Mouse (Mus musculus) intestine, postnatal 0 days (tissue): Measurements from ENCODE around the gene Rexo5. TPM values are rescaled to one million over a fixed set of nuclear protein-coding genes. Genes with fewer than 3 reads are reported as not detected.
A peak's percentile ranks its signal among the peaks of the same experiment; 100 is the strongest.

Experiments used
- ATAC-seq: fragments of 200-750 bp; cut with Nextera tagmentation; 2 replicates; pipeline ENCODE4 v1.8.0; 2017; ENCODE audit warnings: mild to moderate bottlenecking, moderate TSS enrichment, moderate library complexity
- H3K27ac ChIP-seq: fragments of 300-500 bp; sonication (generic); 2 replicates; pipeline ENCODE4 v1.5.1; 2014; ENCODE audit warnings: mild to moderate bottlenecking, low read depth, low read length, moderate library complexity
- H3K27me3 ChIP-seq: fragments of 300-500 bp; sonication (generic); replicated peaks from 2 replicates; pipeline ENCODE4 v1.6.1; 2014; ENCODE audit warnings: low read length, mixed read lengths; ENCODE audit not compliant: control insufficient read depth, insufficient read depth
- H3K36me3 ChIP-seq: fragments of 300-500 bp; sonication (generic); 2 replicates; pipeline ENCODE4 v1.6.1; 2014; ENCODE audit warnings: mild to moderate bottlenecking, moderate library complexity; ENCODE audit not compliant: control insufficient read depth, insufficient read depth
- H3K4me1 ChIP-seq: fragments of 300-500 bp; sonication (generic); replicated peaks from 2 replicates; pipeline ENCODE4 v1.6.1; 2014; ENCODE audit warnings: antibody characterized with exemption, low read length, mixed read lengths; ENCODE audit not compliant: control insufficient read depth, insufficient read depth
- H3K4me2 ChIP-seq: fragments of 300-500 bp; sonication (generic); replicated peaks from 2 replicates; pipeline ENCODE4 v1.6.1; 2014; ENCODE audit warnings: low read depth, mild to moderate bottlenecking, moderate library complexity
- H3K4me3 ChIP-seq: fragments of 300-500 bp; sonication (generic); 2 replicates; pipeline ENCODE4 v1.5.1; 2014; ENCODE audit warnings: low read depth, low read length
- H3K9ac ChIP-seq: fragments of 300-500 bp; sonication (generic); 2 replicates; pipeline ENCODE4 v1.6.1; 2014; ENCODE audit warnings: mild to moderate bottlenecking, low read depth, low read length
- H3K9me3 ChIP-seq: fragments of 300-500 bp; sonication (generic); 2 replicates; pipeline ENCODE4 v1.6.1; 2016; ENCODE audit warnings: mixed run types; ENCODE audit not compliant: control insufficient read depth
- CTCF ChIP-seq: sonication (generic); IDR thresholded peaks from 2 replicates; pipeline ENCODE4 v1.5.1; 2016; ENCODE audit warnings: low read depth, mild to moderate bottlenecking, control low read depth, antibody characterized with exemption, moderate library complexity
- WGBS: fragments of 180-500 bp; shearing (Covaris S2); extraction: QIAGEN DNeasy Blood & Tissue Kit; methylation state at CpG from one replicate; pipeline ENCODE4 v1.1.7; 2014; 5-methylcytosine and 5-hydroxymethylcytosine counted together
- polyA plus RNA-seq: library from polyadenylated mRNA; unstranded; fragments of >200 nt; fragmentation: Nextera tagmentation; extraction: Ambion mirVana; gene quantifications from 2 replicates; pipeline ENCODE4 v1.2.1, GENCODE M21; 2015

Rexo5 gene
- polyA plus RNA-seq, 1 experiment from 2014 or later: 4.1 TPM

- WGBS: 3% methylated on average over 1 of the region's 1 CpGs
These were observed 55.3 kb downstream of the Rexo5 start for GRCm38 (mm10) chr7:119849096-119849495.

GRCm38 (mm10) chr7:119850737-119851136 lies 56.9 kb downstream of the Rexo5 start:
- Histone ChIP-seq H3K4me1 (no peaks in the 10 kb centered on the region), H3K4me2 (no peak overlapping the region), H3K9ac (no peak overlapping the region), H3K9me3 (no peaks in the 10 kb centered on the region), H3K27ac (no peak overlapping the region), H3K4me3 (no peak overlapping the region), H3K27me3 (no peaks in the 10 kb centered on the region), H3K36me3 (peaks cover 2% of the 10 kb centered on the region; the same call in 1 of the 2 replicates)
- TF ChIP-seq CTCF: no peak
- 69% methylated on average over 5 of the region's 5 CpGs for WGBS
- ATAC-seq: no peak

More at GRCm38 (mm10) chr7:119849096-119849495, 55.3 kb downstream of the Rexo5 start:
- Histone ChIP-seq H3K27ac (no peak overlapping the region), H3K4me2 (no peak overlapping the region), H3K9ac (no peak overlapping the region), H3K4me3 (no peak overlapping the region), H3K4me1 (no peaks in the 10 kb centered on the region), H3K9me3 (no peaks in the 10 kb centered on the region), H3K36me3 (no peaks in the 10 kb centered on the region), H3K27me3 (no peaks in the 10 kb centered on the region)
- 0 out of 2 replicates have a peak, but pooled peaks have one; percentile 31 for ATAC-seq
- TF ChIP-seq CTCF: peak; percentile 98

GRCm38 (mm10) chr7:119852494-119852893 lies 58.7 kb downstream of the Rexo5 start:
- Histone ChIP-seq H3K4me1 (no peaks in the 10 kb centered on the region), H3K36me3 (peaks cover 6% of the 10 kb centered on the region), H3K9ac (no peak overlapping the region), H3K9me3 (no peaks in the 10 kb centered on the region), H3K27ac (no peak overlapping the region), H3K27me3 (no peaks in the 10 kb centered on the region), H3K4me3 (no peak overlapping the region), H3K4me2 (no peak overlapping the region)
- no peak for ATAC-seq
- TF ChIP-seq CTCF: no peak

GRCm38 (mm10) chr7:119853186-119853585 lies 59.4 kb downstream of the Rexo5 start:
- no peaks in the 10 kb centered on the region for H3K27me3 ChIP-seq
- no peak overlapping the region for H3K4me2 ChIP-seq
- H3K36me3 ChIP-seq: peaks cover 9% of the 10 kb centered on the region
- no peak overlapping the region for H3K4me3 ChIP-seq
- H3K9me3 ChIP-seq: no peaks in the 10 kb centered on the region
- H3K27ac ChIP-seq: no peak overlapping the region
- H3K9ac ChIP-seq: no peak overlapping the region
- TF ChIP-seq CTCF: no peak
- no peak for ATAC-seq
- 95% methylated on average over 1 of the region's 1 CpGs for WGBS
- H3K4me1 ChIP-seq: no peaks in the 10 kb centered on the region

GRCm38 (mm10) chr7:119854362-119854761 lies 60.6 kb downstream of the Rexo5 start:
- no peak for TF ChIP-seq CTCF
- 90% methylated on average over 2 of the region's 2 CpGs for WGBS
- no peak for ATAC-seq

GRCm38 (mm10) chr7:119855031-119855430 lies 61.2 kb downstream of the Rexo5 start:
- no peaks in the 10 kb centered on the region; the same call in 1 of the 2 replicates for H3K4me1 ChIP-seq
- no peak for TF ChIP-seq CTCF
- no peaks in the 10 kb centered on the region for H3K27me3 ChIP-seq
- H3K27ac ChIP-seq: no peak overlapping the region
- H3K36me3 ChIP-seq: peaks cover 12% of the 10 kb centered on the region
- no peak overlapping the region for H3K4me3 ChIP-seq
- H3K9me3 ChIP-seq: no peaks in the 10 kb centered on the region
- no peak overlapping the region for H3K4me2 ChIP-seq
- no peak for ATAC-seq
- no peak overlapping the region for H3K9ac ChIP-seq

More at GRCm38 (mm10) chr7:119854362-119854761, 60.6 kb downstream of the Rexo5 start:
- Histone ChIP-seq H3K4me1 (no peaks in the 10 kb centered on the region), H3K4me2 (no peak overlapping the region), H3K36me3 (peaks cover 12% of the 10 kb centered on the region), H3K9me3 (no peaks in the 10 kb centered on the region), H3K4me3 (no peak overlapping the region), H3K27ac (no peak overlapping the region), H3K9ac (no peak overlapping the region), H3K27me3 (no peaks in the 10 kb centered on the region)

- WGBS: 82% methylated on average over 6 of the region's 6 CpGs
- Histone ChIP-seq H3K9ac (no peak overlapping the region), H3K4me2 (no peak overlapping the region), H3K27ac (no peak overlapping the region), H3K36me3 (peaks cover 12% of the 10 kb centered on the region), H3K4me3 (no peak overlapping the region), H3K4me1 (peaks cover 12% of the 10 kb centered on the region; the same call in 1 of the 2 replicates), H3K27me3 (no peaks in the 10 kb centered on the region), H3K9me3 (no peaks in the 10 kb centered on the region)
- no peak for ATAC-seq
- TF ChIP-seq CTCF: peak; percentile 58
These were observed 65.7 kb downstream of the Rexo5 start for GRCm38 (mm10) chr7:119859476-119859875.
